Mouse (Mus musculus) adrenal gland, adult 18-20 months (tissue): Measurements from ENCODE around the gene Mpdu1. TPM values are rescaled to one million over a fixed set of nuclear protein-coding genes. Genes with fewer than 3 reads are reported as not detected.

Experiments used
- DNase-seq, 2 experiments: peaks; one replicate each; pipeline ENCODE4 v3.0.0; 2021 to 2022; ENCODE audit warnings: low spot score in 2 of 2
- total RNA-seq, 2 experiments: library from RNA; stranded (reverse); gene quantifications; 1 replicate in 1 of 2; 2 replicates in 1 of 2; pipeline ENCODE4 v1.2.3; 2021

Gene Mpdu1
- total RNA-seq, 2 experiments from 2014 or later, result 95.7 to 117 TPM

- no peak for DNase-seq
These were observed 30.4 kb upstream of the Mpdu1 start for GRCm38 (mm10) chr11:69692863-69693262.

DNA sequence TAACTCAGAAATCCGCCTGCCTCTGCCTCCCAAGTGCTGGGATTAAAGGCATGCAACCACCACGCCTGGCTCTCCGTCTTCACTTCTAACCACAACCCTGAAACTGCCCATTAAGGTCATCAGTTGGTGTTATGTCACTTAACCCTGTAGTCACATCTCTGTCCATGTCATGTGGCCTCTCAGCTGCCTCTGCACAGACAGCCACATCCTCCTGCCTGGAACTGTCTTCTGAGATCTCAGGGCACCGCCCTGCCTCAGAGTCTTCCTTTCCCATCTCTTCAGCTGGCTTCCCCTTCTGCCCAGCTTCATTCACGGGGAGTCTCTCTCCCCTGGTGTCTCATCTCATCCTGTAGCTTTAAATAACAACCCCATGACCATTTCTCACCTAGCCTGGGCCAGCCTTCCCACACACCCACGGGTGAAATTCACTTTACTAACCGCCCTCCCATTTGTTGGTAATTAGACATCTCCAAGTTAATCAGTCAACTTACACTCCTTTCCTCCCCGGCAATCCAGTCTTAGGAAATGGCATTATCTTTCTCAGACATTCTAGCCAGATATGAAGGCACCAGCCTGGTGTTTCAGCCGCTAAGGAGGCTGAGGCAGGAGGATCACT is 29.9 kb upstream of the Mpdu1 start:
- DNase-seq, result no peak

- no peak for DNase-seq
These were observed 27.4 kb upstream of the Mpdu1 start for GRCm38 (mm10) chr11:69689891-69690290.

DNA sequence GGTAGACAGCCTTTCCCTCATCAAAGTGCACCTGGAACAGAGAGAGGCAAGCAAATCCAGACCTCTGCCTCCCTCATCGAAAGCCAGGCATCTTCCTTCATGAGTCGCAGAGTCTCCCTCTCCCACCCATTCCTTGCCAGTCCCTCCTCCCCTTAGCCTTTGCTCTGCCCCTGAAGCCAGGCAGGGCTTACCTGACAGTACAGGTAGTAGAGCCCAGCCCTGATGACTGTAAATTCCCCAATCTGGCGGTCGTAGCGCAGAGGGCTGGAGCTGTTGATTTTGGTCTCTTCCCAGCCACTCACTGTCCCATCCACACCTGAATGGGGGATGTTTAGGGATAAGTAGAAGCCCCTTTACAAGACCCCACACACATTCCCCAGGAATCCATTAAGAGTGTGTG is 24.6 kb upstream of the Mpdu1 start:
- no peak for DNase-seq

DNA sequence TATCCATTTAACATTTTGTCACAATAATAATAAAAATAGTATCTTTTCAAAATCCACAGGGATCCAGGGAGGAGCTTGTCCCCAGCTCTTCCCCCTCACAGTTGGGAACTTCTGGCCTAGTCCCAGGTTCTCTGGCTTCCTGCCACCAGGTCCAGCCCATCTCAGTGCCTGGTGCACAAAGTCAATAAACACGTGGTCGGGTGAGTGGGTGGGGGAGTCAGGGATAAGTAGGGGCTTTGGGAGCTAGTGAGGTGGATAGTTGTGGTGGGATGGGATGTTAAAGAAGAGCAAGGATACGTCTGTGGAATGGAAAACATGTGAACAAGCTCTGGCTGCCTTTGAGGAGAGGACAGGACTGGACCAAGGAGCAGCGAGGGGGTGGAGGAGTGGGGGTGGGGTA is 23.9 kb upstream of the Mpdu1 start:
- peak in 1 of 2 experiments; percentile 61 for DNase-seq

DNA sequence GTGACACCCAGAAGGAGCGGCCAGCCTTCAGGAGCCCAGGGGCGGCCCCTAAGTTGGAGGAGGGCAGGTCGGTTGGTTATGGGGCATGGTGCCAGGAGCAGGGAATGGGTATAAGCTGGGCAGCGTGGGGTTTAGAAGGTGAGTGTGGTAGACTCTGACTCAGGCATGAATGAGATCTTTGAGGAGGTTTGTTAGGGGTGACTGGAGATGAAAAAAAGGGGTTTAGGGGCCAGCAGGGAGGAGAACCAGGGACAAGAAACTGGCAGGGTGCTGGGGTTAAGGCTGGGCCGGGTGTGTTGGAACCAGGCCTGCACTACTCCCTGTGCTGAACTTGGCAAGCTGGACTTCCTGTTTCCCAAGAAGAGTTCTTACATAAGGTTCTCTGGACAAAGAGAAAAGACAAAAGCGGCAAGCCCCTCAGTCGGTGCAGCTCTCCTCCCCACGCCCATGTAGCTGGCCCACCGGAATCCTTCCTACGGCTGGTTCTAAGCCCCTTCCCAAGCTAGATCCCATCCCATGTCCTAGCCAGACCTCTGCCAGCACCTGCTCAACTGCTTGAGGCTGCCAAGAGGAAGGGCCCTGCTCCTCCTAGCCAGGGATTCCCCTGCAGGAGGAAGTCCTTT is 23.2 kb upstream of the Mpdu1 start, which contains the start of gene Tnfsf13:
Gene Tnfsf13 (minus strand): TSS at position 259 of the 623 bp plus-strand sequence.
- DNase-seq, result peak in 1 of 2 experiments; percentile 45

GRCm38 (mm10) chr11:69684936-69685335 is 22.5 kb upstream of the Mpdu1 start:
- DNase-seq, result no peak

DNA sequence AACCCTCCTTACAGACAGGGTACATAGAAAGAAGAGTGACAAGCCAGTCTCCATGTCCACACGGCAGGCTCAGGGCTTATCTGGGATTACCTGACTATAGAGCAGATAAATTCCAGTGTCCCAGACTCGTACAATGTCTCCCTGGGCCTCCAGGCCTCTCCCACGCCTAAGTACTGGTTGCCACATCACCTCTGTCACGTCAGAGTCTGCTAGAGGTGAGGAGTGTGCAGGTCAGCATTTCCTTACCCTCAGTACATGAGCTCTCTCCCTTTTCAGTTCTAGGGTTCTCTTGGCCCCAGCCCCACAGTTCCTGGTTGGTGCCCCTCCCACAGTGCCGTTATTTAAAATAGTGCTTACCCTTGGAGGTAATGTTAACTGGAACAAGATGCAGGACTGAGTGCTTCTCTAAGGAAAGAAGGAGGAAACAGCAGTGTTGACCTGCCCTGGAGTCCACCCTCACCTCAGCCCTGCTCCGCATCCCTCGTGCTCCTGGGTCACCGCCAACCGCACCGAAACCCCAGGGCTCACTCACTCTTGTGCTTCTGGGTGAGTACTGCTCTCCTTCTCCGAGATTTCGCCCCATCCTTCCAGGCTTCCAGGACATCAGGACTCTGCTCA is 21.8 kb upstream of the Mpdu1 start:
- no peak for DNase-seq

DNA sequence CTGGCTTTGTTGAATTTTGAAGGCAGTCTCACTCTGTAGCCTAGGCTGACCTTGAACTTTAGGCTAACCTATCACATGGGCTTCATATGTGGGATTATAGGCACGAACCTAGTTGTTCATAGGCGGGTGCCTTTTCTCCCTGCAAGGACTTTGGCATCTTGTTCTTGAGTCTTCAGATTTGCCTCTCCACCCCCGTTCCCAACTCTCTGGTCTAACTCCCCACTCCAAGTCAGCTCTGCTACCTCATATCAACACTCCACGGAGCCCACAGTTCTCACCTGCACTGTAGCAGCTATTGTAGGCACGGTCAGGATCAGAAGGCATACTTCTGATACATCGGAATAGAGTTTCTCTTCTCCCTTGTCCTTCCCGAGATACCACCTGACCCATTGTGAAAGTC is 21.1 kb upstream of the Mpdu1 start:
- DNase-seq, result no peak

GRCm38 (mm10) chr11:69682840-69683533 is 20.5 kb upstream of the Mpdu1 start:
- DNase-seq, result peak; percentile 87 to 92

- no peak for DNase-seq
These were observed 19.9 kb upstream of the Mpdu1 start for GRCm38 (mm10) chr11:69682209-69682839.

GRCm38 (mm10) chr11:69681314-69682208 is 19.1 kb upstream of the Mpdu1 start, which contains the start of gene Senp3:
Gene Senp3 (minus strand): TSS chr11:69682084.
- DNase-seq, result peak; percentile 95

- DNase-seq, result no peak
These were observed 17.9 kb upstream of the Mpdu1 start for GRCm38 (mm10) chr11:69680136-69680855.

- no peak for DNase-seq
These were observed 16.7 kb upstream of the Mpdu1 start for GRCm38 (mm10) chr11:69679144-69679543.

DNA sequence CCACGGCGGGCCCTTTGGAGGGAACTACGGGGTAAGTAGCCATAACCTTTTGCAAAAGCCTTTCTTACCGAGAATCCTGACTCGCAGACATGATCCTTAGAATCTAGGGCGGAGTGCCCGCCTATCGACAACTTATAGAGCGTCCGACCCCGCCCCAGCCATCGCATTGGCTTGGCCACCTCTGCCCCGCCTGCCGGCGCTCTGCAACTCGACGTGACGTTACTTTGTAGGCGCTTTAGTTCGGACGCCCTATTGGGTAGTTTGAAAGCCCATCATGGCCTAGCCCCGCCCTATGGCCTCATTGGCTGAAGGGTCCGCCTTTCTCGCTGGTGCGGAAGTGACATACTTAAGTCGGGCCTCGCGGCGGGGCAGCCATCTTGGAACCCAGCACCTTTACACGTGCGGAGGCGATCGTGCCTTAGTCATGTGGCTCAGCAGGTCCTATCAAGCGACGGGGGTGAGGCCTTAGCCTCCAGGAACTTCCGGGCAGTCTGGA is 9.8 kb upstream of the Mpdu1 start, which contains the start of gene Eif4a1:
Gene Eif4a1 (minus strand): TSS at position 213 of the 496 bp plus-strand sequence.
- DNase-seq, result peak; percentile 97 to 98

- DNase-seq, result peak; percentile 49 to 54
These were observed 9.3 kb upstream of the Mpdu1 start for GRCm38 (mm10) chr11:69671726-69672124.

DNA sequence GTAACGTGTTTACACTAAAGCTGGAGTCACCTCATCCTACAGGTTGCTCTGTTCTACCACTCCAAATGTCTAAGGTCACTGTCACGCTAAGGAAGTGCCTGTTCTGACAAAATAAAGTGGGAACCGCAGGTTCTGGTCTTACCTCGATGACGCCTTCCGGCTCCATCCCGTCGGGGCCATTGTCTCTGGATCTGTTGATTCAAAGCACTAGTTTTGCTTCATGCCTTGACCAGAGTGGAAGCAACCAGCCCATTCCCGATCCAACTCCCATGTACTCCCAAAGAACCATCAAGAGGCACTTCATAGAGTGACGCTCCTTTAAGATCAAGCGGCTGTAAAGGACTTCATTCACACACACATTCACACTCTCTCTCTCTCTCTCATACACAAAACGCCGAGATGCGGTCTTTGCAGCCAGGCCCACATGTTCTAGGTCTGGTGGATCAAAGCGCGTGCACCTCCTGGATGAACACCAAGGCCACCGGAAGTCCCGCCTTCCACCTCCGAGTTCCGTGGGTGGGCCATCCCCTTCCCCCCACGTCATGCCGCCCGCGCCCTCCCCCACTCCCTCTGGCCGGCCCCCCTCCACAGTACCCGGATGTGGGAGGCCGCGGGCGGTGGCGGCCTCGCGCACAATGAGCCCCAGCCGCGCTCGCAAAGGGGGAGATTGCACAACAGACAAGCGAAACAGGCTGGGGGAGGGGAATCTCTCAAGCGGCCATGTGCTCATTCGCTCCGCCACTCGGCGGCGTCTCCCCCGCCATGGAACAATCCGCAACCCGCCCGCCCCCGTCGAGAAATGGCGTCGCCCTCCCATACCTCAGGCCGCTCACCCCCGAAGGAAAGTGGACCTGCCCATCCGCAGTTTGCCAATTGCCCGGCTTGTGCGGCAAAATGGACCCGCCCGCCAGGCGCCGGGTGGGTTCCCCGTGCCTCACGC is 8.6 kb upstream of the Mpdu1 start:
- DNase-seq, result peak; percentile 96

GRCm38 (mm10) chr11:69666665-69667005 is 4.2 kb upstream of the Mpdu1 start:
- no peak for DNase-seq
